Mouse (Mus musculus) thymus, postnatal 10 days (tissue): ENCODE data around the gene Ripk1.
"Not testable (repeated sequence)": the region's sequence is repeated elsewhere in the genome, so short reads cannot be mapped to it uniquely, and the experiment has no call there.

Source experiments
- DNase-seq, 2 experiments: peaks; one replicate each; pipeline ENCODE4 v3.0.0; 2021; ENCODE audit warnings: low spot score in 2 of 2

Gene Ripk1

DNA sequence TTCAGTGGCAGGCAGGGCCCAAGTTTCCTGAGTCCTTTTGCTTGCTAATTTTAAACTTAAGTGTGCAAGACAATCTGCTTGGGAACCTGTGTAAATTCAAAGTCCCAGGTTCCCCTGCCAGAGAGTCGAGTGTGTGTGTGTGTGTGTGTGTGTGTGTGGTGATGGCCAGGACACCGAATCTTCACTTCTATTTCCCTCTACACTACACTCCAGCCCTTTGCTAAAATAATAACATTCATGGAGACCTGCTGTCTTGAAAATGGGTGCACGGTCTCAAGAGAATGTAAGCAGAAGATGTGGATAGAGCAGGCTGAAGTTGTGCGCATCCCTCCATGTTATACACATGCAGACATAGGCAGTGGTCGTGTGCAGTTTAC, 35.9 kb downstream of the Ripk1 start:
- DNase-seq: no peak

DNA sequence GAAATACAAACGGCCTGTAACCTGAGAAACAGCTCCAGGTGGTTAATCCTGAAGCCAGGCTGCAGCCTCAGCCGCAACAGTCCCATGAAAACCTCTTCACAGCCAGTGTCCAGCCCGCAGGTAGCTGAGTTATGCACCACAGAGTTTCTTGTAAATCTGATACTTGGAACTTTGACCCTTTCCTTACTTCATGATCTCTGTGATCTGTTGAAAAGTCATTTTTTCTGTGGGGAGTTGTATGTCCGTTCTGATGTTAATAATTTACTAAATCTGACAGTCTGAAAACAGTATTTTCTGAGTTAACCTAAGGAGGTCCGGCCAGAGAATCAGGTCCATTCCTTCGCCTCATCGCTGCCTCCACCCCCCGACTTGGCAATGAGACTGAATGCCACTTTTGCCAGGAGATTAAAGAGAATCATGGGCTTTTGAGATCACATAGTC, 36.8 kb downstream of the Ripk1 start:
- no peak for DNase-seq

DNA sequence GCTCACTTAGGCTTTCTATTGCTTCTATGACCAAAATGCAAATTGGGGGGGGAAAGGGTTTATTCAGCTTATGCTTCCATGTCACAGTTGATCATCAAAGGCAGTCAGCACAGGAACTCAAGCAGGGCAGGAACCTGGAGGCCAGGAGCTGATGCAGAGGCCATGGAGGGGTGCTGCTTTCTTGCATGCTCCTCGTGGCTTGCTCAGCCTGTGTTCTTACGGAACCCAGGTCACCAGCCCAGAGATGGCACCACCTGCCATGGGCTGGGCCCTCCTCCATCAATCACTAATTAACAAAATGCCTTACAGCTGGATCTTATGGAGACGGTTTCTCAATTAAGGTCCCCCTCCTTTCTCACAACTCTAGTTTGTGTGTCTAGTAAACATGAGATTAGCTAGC, 37.9 kb downstream of the Ripk1 start:
- no peak for DNase-seq

DNA sequence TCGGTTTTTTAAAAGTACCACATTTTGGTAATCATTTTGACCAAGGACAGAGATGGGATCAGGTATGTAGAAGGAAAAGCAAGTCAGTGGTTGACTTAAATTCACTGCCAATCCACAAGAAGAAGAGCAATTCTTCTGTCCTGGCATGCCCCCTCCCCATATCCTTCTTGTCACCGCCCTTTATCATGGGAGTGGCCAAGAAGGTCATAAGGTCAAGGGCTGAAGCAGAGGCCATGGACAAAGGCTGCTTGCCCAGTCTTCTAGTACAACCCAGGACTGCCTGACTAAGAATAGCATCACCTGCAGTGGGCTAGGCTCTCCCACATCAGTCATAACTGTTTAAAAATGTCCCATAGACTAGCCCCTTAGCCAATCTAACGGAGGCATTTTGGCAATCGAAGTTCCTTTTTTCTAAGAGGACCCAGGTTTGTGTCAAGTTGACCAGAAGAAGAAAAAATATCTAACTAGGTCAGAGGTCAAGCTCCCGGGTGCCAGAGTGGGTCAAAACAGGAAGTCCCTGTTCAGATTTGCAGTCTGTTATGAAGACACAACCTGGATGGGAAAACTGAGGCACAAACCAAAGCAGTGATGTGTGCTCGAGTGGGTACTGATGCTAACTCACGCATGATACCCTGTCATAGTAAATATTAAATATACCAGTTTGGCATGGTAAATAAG, 41.7 kb downstream of the Ripk1 start:
- DNase-seq: no peak

DNA sequence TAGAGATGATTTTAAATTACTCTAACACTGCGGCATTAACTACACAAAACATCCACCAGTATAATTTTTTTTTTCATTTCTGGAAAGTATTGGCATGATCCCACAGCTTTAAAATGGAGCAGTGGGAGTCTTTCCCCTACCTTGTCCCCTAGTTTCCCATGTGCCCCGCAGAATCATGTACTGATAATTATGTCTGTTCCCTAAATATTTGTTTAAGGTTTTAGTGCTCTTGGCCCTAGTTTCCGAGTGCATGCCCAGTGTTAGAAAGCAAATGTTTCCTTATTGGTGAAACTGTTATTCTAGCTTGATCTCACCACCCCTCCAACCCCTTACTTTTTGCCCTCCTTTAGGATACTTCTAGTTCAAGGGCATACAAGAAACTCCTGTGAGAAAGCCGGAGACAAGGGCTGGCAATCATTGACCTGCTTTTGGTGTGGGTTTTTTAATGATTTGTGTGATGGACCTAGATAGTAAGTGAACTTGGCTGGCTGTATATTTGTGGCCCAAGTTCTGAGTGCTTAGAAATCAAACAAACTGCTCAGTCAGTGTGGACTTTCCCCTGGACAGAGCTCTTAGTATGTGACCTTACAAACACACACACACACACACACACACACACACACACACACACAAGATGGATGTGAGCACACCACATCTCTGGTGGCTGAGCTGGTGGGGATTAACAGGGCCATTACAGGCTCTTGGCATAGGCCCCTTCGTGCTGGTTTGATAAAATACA, 43.5 kb downstream of the Ripk1 start:
- DNase-seq: no peak

DNA sequence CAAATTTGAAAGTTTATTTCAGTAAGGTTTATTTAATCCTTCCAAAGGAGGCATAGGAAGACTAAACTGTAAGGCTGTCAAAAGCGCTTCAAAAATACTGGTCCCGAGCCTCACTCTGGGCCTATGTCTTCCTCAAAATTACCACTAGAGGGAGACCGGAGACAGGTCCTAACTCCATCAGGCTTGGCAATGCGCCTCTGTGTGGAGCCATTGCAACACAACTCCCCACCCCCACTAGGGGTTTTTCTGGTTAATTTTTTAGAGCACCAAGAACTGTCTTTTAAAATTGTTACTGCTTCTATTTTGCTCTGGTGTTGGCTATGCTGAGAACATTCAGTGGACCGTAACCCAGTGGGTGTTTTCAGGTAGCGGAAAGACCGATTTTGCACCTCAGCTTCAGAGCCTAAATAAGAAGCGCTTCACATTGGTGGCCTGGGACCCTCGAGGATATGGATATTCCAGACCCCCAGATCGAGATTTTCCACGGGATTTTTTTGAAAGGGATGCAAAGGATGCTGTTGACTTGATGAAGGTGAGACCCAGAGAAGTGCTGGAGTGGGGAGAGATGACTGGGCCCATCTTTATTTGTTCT, 44.4 kb downstream of the Ripk1 start:
- DNase-seq: peak; percentile 64 to 81

DNA sequence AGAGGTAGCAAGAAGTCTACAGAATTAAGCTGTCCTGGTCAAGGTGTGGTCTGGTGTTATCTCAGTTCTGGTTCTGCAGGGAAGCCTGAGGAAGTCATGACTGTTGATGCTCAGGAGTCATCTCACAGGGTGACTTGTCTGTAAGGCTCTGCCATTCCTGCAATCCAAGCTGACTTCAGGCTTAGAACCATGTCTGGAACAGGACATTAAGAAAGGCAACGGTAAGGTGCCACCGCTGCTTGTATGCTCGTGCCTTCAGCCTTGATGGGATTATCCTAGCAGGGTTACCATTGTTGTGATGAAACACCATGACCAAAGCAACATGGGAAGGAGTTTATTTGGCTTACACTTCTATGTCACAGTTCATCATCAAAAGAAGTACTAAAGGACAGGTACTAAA, 45.4 kb downstream of the Ripk1 start:
- DNase-seq: no peak

DNA sequence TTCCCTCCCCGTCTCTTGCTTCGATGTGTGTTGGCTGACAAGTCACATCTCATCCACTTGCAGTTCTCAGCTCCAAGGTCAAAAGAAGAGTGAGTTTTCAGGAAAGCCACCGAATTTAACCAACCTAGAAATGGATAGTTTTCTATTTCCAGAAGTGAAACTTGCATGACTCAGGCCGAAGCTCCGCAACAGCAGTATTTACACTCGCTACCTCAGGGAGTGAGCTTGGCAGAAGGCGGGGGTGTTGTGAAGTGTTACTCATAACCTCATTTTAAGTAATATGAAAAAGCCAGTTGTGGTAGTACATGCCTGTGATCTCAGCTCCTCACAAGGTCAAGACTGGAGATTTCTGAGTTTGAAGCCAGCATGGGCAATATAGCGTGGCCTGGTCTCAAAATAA, 48.3 kb downstream of the Ripk1 start:
- DNase-seq: no peak

DNA sequence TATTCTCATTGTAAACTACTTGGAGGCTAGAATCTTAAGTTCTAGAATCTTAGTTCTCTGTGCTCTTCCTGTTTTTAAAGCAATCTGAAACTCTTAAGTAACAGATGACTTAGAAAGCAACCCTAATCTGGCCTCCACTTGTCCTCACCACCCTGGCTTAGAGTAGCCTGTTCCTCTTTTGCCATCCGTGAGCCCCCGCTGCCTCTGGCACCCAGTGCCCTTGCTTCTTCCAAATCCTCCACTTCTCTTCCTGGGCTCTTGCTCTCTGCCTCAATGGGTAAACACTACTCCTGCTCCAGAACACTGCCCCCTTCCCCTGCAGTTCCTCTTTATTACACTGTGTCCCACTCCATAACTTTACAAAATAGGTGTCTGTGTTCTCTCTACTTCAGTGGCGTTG, 49.5 kb downstream of the Ripk1 start:
- DNase-seq: no peak

DNA sequence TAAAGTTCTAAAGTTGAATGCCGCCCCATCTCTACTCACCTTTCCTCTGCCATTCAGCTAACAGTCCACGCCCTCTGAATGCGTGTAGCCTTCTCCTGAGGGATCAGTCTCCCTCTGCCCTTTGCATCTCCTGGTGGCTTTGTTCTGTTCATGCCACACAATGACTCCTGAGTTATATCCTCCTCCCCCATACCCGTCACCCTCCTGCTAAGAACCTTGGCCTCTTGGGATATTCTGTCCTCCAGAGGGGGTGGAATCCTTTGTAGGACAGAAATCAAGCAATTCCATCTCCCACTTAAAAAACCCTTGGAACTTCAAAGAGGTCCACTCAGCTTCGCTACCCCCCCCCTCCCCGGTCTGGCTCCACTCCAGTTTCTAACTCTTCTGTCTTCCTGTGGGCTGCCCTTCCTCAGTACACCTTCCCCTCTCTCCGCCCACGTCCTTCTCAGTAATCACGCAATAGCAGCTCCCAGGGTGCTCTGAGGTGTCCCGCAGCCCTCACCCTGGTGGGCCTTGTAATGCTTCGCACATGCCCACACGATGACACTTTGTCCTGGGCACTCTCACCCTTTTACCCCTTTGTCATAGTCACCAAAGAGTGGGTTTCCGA, 51.6 kb downstream of the Ripk1 start:
- no peak for DNase-seq

DNA sequence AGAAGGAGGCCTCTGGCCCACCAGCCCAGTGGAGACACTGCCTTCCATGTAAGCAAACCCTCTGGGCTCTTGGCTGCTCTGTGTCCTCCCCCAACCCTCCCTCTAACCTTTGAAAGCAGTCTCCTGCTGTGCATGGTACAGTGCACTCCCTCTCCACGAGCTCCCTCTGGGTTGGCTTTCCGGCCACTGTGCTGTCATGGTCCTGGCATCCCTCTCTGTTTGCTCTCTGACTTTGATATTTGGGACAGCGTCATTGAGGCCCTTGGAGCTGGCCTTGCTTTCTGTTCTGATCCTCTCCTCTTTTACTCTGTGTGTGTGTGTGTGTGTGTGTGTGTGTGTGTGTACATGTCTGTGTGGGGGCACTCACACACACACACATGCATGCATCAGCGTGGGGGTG, 52.2 kb downstream of the Ripk1 start:
- DNase-seq: no peak

DNA sequence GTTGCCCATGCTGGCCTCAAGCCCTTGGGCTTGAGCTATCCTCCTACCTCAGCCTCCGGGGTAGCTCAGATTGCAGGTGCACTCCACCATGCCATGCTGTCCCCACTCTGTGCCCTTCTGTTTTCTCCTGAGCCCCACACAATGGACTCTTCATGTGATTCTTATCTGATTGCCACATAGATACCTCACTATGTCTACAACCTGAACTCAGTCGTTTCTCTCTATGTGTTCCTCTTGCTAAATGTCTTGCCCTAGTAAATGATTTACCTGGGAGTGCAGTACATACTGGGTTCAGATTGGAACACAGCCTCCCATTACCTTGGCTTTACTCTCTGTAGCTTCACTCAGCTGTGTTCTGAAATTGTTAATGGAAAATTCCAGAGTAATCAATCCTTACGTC, 52.8 kb downstream of the Ripk1 start:
- no peak for DNase-seq

DNA sequence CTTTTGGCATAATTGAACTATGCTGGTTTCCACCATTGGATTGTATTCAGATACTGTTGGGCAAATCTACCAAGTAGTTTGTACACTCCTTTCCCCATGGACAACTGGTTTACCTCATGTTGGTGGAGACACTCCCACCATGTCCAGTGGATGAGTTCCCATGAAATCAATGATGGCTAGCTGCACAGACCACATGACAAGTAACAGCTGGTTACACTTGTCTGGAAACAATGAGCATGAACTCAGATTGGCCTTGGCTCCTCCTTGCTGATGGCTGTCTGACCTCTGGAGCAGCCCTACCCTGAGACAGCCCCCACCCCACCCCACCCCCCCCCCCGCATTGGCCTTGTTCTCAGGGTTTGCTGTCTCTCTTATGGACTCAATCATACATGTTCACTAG, 55.1 kb downstream of the Ripk1 start:
- DNase-seq: no peak

DNA sequence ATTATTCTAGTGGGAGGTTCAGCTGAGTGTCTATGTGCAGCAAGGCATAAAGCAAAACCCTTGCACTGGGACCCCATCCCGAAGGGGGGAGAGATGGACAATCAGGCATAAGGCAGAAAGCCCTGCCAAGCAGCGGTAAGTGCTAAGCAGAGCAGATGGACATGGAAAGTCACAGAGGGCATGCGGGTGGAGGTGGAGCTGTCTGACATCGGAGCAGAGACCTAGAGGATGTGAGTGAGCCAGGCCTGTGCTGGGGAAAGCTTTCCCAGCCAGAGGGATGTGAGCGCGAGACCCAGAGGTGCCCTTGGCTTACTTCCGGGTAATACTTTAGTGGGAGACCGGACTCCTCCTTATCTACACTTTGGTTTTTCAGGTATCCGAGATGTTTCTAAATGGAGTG, 57.9 kb downstream of the Ripk1 start:
- no peak for DNase-seq

DNA sequence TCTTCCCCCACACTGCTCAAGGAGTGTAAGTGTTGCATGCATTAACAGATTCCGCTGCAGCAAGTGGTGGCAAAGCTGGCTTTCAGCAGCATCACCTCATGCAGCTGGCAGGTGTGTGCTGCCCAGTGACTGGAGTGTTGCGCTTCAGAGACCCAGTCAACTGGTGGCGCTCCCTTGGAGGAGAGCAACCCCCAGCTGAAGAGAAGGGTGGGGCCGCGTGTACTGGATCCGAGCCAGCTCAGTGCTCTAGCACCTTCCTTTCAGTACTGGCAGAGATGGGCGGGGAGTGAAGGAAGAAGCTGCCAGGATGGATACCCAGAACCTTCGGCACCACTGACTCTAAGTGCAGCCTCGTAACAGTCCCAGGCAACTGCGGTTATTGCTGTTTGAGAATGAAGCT, 60.3 kb downstream of the Ripk1 start:
- DNase-seq: no peak

DNA sequence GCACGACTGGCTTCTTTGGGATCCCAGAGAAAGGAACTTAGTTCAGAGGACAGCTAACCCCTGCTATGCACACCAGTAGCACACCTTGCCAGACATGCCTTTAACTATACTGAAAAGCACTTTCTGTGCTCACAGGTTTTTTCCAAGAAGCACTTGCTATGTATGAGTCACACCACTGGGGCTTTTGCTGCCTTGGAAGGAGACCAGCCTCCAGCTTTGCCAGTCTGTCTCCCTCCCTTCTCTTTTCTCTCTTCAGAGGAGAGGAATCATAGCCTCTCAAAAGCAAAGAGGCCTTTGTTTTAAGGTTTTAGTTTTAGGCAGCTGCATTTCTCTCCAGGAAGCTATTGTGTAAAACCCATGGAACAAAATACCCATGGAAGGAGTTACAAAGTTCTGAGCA, 64.2 kb downstream of the Ripk1 start:
- no peak for DNase-seq

DNA sequence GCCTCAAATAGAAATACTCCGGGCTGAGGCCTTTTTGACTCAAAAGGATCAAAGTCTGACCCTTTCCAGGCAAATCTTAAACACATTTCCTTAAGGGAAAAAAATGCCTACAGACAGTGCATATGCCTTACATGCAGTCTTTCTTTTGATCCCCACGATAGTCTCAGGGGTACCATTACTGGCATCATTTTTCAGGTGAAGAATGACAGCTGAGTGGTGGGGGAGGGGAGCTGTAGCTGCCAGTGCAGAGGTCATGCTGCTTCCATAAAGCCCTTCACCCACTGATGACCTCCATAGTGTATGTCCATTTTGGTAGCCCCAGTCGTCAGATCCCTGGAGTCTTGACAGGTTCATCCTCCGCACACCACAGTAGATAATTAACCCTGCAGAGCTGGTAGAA, 68.1 kb downstream of the Ripk1 start:
- no peak for DNase-seq

DNA sequence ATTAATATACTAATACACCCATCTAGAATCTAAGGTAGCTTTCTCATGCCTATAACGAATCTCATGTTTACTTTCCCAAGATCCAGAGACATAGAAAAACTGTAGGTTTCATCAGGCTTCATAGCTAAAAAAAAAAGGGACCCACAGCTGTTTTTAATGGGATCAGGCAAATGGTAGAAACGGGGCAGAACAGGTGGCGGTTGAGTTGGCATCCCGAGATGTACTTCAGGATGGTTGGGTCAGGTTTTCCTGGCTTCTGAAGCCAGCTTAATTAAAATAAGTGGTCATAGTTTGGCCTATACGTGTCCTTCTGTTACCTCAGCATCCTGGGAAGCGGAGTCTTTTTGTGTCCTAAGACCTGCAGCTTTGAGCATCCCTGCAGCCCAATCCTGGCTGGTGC, 69.7 kb downstream of the Ripk1 start:
- DNase-seq: no peak

DNA sequence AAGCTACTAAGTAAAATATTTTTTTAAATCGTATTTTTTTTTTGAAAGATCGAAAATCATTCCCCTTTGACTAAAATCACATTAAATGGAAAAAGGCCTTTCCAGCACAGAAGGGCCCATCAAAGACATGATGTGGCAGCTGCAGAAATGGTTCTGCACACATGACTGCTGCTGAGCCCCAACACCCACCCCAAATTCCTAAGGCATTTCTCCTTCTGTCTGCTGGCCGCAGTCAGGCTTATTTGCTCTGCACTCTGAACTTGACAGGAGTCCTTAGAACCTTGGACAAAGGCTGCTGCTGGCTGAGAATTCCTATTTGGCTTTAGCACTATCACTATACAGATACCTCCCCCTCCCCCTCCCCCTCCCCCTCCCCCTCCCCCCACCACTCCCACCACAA, 70.7 kb downstream of the Ripk1 start:
- no peak for DNase-seq

DNA sequence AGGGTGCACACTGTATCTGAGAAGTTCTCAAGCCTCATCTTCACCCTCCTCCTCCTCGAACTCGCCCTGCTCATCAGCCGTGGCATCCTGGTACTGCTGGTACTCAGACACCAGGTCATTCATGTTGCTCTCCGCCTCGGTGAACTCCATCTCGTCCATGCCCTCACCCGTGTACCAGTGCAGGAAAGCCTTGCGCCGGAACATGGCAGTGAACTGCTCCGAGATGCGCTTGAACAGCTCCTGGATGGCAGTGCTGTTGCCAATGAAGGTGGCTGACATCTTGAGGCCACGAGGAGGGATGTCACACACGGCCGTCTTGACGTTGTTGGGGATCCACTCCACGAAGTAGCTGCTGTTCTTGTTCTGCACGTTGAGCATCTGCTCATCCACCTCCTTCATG, 72.3 kb downstream of the Ripk1 start:
- not testable (repeated sequence) for DNase-seq

DNA sequence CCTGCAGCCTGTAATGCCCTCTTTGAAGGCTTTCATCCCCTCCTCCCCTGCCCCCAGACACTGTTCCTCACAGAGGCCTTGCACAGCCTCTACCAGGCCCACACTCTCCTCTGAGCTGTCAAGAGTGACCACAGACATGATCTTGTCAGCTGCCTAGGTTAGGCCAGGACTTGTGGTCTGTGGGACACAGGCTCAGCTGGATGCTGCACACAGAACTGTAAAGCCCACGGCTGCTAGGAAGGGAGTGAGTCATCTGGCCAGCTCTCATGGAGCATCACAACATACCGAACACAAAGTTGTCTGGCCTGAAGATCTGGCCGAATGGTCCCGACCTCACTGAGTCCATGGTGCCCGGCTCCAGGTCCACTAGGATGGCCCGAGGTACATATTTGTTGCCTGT, 73.7 kb downstream of the Ripk1 start:
- not testable (repeated sequence) for DNase-seq

DNA sequence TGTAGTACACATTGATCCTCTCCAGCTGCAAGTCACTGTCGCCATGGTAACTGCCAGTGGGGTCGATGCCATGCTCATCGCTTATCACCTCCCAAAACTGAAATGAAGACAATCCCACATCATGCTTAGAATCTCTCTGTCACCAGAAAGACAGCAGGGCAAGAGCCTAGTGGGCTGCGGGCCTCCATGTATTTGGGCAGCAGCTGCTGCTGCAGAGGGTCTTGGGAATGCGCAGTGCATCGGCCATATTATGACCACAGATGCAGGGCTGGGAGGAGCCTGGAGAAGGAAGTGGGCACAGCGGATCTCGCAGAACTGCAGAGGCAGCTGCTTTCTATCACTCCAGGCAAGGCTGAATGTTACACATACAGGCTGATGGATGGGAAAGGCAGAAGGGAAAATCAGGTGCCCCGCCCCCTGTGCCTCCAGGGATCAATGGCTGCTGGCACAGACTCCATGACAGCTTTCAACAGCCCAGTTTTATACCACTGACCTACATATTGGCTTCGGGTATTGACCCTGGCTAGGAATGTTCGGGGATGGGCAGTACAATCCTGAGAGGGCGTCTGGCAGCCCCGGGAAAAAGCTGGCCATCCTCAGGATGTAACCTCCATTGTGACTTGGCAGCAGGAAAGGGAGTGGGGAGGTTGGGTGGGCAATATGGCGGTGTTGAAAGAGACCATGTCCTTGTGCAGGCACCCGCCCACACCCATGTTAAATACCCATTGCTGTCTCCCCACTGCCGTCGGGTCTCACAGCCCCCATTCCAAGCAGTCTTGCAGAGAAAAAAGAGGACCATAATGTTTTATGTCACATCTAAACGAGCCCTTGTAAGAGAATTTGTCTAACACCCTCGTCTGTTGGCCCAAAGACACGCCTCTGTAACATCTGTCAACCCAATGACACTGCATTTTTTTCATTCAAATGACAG, 74.7 kb downstream of the Ripk1 start:
- peak in 1 of 2 experiments; percentile 15 for DNase-seq
